Mouse (Mus musculus): ENCODE results near the gene Lasp1. TPM values are rescaled to one million over a fixed set of nuclear protein-coding genes. Genes with fewer than 3 reads are reported as not detected.

The Lasp1 gene
- 100 to 1,000 TPM; 174 to 191 TPM for total RNA-seq (2021)
- long read RNA-seq, experiment 1, transcript Lasp1-205 (3 exons, 758 nt) = minor isoform, 16 of 255 reads
- long read RNA-seq, experiment 1, transcript Lasp1-201 (7 exons, 3,540 nt) = major isoform, 187 of 255 reads
- long read RNA-seq, experiment 1, partial matches to known transcripts = 9 of 255 reads
- long read RNA-seq, experiment 1, other reads (novel, unspliced or antisense) = 43 of 255 reads
- long read RNA-seq, experiment 2, transcript Lasp1-205 (3 exons, 758 nt) = minor isoform, 15 of 251 reads
- long read RNA-seq, experiment 2, transcript Lasp1-201 (7 exons, 3,540 nt) = major isoform, 182 of 251 reads
- long read RNA-seq, experiment 2, partial matches to known transcripts = 34 of 251 reads
- long read RNA-seq, experiment 2, other reads (novel, unspliced or antisense) = 20 of 251 reads

- TF ChIP-seq CTCF (IDR thresholded peaks at IDR 0.05) = no peak
- intact Hi-C loops (cut with DNase I) = loop anchor here (2.0 kb wide), 1 partner anchor 190 kb away; no protein-coding TSS in a partner anchor
- DNase-seq (ENCODE audit: extremely low spot score in 1 of 2, low spot score in 2 of 2) = peak; percentile 88 to 94
- Histone ChIP-seq H3K4me3 (peak within 1 kb of the TSS; percentile 75), H3K27ac (peak within 1 kb of the TSS; percentile 98)
These were observed at the start of gene Lasp1 for GRCm38 (mm10) chr11:97798782-97799145. Gene Lasp1, plus strand, starts transcription at chr11:97799000.

- intact Hi-C loops (cut with DNase I) = loop anchor here (1.0 kb wide), 1 partner anchor 38 kb away; no protein-coding TSS in a partner anchor
- no peak for TF ChIP-seq CTCF (IDR thresholded peaks at IDR 0.05)
- Histone ChIP-seq H3K4me3 (no peak overlapping the region), H3K27ac (peak overlapping the region; percentile 83)
- DNase-seq (ENCODE audit: extremely low spot score in 1 of 2, low spot score in 2 of 2) = peak; percentile 31 to 53
These were observed 45.5 kb upstream of the Lasp1 start for GRCm38 (mm10) chr11:97753277-97753676.

- no peak overlapping the region for H3K4me3 ChIP-seq
- no peak overlapping the region for H3K27ac ChIP-seq
- no peak for TF ChIP-seq CTCF (IDR thresholded peaks at IDR 0.05)
- DNase-seq (ENCODE audit: extremely low spot score in 1 of 2, low spot score in 2 of 2) = no peak
- intact Hi-C loops (cut with DNase I) = no loop called here
These were observed 40.7 kb upstream of the Lasp1 start for GRCm38 (mm10) chr11:97758125-97758524.

GRCm38 (mm10) chr11:97758942-97759341, 39.9 kb upstream of the Lasp1 start:
- H3K4me3 ChIP-seq = no peak overlapping the region
- no peak for DNase-seq (ENCODE audit: extremely low spot score in 1 of 2, low spot score in 2 of 2)
- TF ChIP-seq CTCF (IDR thresholded peaks at IDR 0.05) = no peak
- no peak overlapping the region for H3K27ac ChIP-seq
- intact Hi-C loops (cut with DNase I) = no loop called here

GRCm38 (mm10) chr11:97761638-97762037, 37.2 kb upstream of the Lasp1 start:
- intact Hi-C loops (cut with DNase I) = no loop called here
- TF ChIP-seq CTCF (IDR thresholded peaks at IDR 0.05) = peak; percentile 28
- no peak for DNase-seq (ENCODE audit: extremely low spot score in 1 of 2, low spot score in 2 of 2)
- Histone ChIP-seq H3K4me3 (no peak overlapping the region), H3K27ac (no peak overlapping the region)

GRCm38 (mm10) chr11:97766154-97766881, 32.5 kb upstream of the Lasp1 start, which contains the start of gene Cwc25:
Gene Cwc25, minus strand, starts transcription at chr11:97766556.
- intact Hi-C loops (cut with DNase I) = loop anchor here (1.0 kb wide), 1 partner anchor 16 kb away; the partner anchor contains the start of gene Rpl23
- Histone ChIP-seq H3K4me3 (peak within 1 kb of the TSS; percentile 85), H3K27ac (peak within 1 kb of the TSS; percentile 90)
- peak; percentile 94 to 97 for DNase-seq (ENCODE audit: extremely low spot score in 1 of 2, low spot score in 2 of 2)
- no peak for TF ChIP-seq CTCF (IDR thresholded peaks at IDR 0.05)

- TF ChIP-seq CTCF (IDR thresholded peaks at IDR 0.05) = no peak
- DNase-seq (ENCODE audit: extremely low spot score in 1 of 2, low spot score in 2 of 2) = no peak
- Histone ChIP-seq H3K27ac (no peak overlapping the region), H3K4me3 (no peak overlapping the region)
- intact Hi-C loops (cut with DNase I) = no loop called here
These were observed 29.1 kb upstream of the Lasp1 start for GRCm38 (mm10) chr11:97769704-97770103.

- H3K27ac ChIP-seq = no peak overlapping the region
These were observed 27.4 kb upstream of the Lasp1 start for GRCm38 (mm10) chr11:97771410-97771809.

GRCm38 (mm10) chr11:97775186-97775585, 23.6 kb upstream of the Lasp1 start:
- no peak for TF ChIP-seq CTCF (IDR thresholded peaks at IDR 0.05)
- Histone ChIP-seq H3K27ac (no peak overlapping the region), H3K4me3 (no peak overlapping the region)
- intact Hi-C loops (cut with DNase I) = no loop called here
- no peak for DNase-seq (ENCODE audit: extremely low spot score in 1 of 2, low spot score in 2 of 2)

More at GRCm38 (mm10) chr11:97771410-97771809, 27.4 kb upstream of the Lasp1 start:
- intact Hi-C loops (cut with DNase I) = no loop called here
- H3K4me3 ChIP-seq = no peak overlapping the region
- no peak for TF ChIP-seq CTCF (IDR thresholded peaks at IDR 0.05)
- no peak for DNase-seq (ENCODE audit: extremely low spot score in 1 of 2, low spot score in 2 of 2)

GRCm38 (mm10) chr11:97775808-97776496, 22.8 kb upstream of the Lasp1 start, which contains the start of gene 1700001P01Rik:
Gene 1700001P01Rik, minus strand, starts transcription at chr11:97775918.
- Histone ChIP-seq H3K27ac (no peak within 1 kb of the TSS), H3K4me3 (no peak within 1 kb of the TSS)
- intact Hi-C loops (cut with DNase I) = no loop called here
- DNase-seq (ENCODE audit: extremely low spot score in 1 of 2, low spot score in 2 of 2) = no peak
- no peak for TF ChIP-seq CTCF (IDR thresholded peaks at IDR 0.05)

- no peak for DNase-seq (ENCODE audit: extremely low spot score in 1 of 2, low spot score in 2 of 2)
- no peak for TF ChIP-seq CTCF (IDR thresholded peaks at IDR 0.05)
- intact Hi-C loops (cut with DNase I) = no loop called here
- H3K4me3 ChIP-seq = no peak overlapping the region
- no peak overlapping the region for H3K27ac ChIP-seq
These were observed 22.2 kb upstream of the Lasp1 start for GRCm38 (mm10) chr11:97776497-97777128.

All from left cerebral cortex, adult 2 months (tissue).